Mouse (Mus musculus) heart, postnatal 4 days (tissue): ENCODE results near the gene Rhot2. TPM values are rescaled to one million over a fixed set of nuclear protein-coding genes. Genes with fewer than 3 reads are reported as not detected.

Experiments used
- DNase-seq: peaks from one replicate; pipeline ENCODE4 v3.0.0; 2021
- total RNA-seq, 2 experiments: library from RNA; stranded (reverse); gene quantifications; 2 replicates each; pipeline ENCODE4 v1.2.3; 2021

The Rhot2 gene
- total RNA-seq, 2 experiments from 2014 or later, result 77.1 to 78.4 TPM

DNA sequence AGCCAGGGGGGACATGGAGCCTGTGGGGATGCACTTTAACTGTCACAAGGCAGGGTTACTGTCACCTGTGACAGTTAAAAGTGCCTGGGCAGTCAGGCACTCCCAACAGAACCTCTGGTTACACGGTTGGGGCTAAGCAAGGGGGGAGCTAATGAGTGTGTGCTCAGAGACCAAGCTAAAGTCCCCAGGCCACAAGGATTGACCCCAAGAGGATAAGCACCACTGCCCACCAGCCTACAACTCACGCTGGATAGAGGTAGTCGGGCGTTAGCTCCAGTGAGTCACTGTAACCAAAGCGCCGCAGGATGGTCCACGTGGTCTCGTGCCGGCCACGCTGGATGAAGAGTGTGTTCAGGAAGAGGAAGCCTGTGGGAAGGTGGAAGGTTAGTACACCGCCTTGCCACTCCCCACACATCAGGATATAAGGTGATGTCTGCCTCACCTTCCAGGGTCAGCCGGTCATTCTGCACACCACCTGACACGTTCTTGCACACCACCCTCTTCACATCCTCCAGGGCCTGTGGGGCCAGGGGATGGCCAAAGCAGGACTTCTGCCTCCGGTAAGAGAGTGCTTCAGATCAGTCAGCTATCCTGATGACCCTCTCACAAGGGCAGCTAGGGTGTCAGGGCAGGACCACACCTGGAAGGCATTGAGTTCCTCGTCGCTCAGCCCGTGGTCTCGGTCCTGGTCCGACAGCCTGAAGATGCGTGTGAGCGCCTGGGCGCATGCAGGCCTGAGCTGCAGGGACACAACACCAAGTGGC, 3.4 kb downstream of the Rhot2 start, which contains the start of gene Gm20683:
Gene Gm20683, minus strand, starts transcription at position 647 of the 764 bp plus-strand sequence.
- no peak for DNase-seq

DNA sequence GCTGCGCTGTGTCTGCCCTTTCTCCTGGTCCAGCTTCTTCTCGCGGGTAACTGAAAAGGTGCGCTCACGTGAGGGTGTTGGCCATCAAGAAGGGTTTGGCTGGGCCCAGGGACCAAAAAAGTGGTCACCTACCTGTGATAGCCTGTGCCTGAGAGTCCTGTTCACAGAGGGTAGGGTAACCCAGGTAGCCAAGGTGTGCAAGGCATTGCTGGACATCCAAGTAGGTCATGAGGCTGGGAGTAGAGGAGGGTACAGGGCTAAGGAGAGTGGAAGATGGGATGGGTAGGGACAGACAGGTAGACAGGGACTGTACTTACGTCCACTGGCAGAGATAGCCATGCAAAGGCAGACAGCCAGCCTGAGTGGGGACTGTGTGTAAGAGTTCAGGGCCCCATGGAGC, 4.1 kb downstream of the Rhot2 start:
- DNase-seq, result no peak

DNA sequence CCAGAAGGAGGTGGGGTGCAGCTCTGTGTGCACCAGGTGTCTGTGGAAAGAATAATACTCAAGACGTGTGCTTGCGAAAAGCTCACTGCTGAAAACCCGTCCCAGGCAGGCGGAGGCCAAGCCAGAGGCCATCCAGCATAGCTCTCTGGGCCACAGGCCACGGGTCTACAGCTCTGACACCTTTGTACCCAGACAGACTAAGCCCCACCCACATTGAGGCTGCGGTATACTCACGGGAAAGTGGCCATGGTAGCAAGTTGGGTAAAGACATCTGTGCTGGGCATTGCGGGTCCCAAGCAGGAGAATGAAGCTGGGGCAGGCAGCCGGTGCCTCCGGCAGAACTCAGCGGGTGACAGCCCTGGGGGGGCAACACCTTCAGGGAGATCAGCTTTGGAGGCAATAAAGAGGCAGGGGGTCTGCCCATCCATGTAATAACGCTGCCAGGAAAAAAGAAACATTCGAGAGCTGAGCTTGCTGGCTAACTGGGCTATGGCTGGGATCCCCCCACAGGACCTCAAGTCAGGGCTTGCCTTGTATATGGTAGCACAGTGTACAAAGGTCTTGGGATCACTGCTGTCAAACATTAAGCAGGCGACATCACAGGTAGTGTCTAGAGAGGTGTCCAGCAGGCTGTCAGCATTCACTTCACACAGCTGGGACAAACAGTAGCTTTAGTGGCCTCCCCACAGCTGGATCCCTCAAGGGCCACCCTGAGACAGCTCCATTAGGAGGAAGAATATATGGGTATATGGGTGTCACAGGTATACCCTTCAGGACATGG, 5.0 kb downstream of the Rhot2 start:
- DNase-seq, result no peak

DNA sequence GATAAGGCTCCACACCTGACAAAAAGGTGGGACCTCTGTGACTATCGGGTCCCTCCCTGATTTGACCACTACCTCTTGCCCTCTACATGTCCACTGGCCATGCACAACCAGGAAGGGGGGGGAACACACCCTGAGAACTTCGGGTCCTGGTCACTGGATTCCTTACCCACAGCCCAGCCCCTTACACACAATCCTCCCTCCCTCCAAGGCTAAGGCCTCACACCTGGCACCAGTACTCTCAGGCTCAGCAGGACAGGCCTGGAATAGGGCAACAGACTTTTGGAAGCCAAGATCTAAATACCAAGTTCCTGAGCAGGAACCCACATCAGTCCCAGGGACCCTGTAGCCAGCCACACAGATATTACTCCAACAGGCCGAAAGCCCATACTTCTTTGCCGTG, 5.7 kb downstream of the Rhot2 start:
- no peak for DNase-seq

DNA sequence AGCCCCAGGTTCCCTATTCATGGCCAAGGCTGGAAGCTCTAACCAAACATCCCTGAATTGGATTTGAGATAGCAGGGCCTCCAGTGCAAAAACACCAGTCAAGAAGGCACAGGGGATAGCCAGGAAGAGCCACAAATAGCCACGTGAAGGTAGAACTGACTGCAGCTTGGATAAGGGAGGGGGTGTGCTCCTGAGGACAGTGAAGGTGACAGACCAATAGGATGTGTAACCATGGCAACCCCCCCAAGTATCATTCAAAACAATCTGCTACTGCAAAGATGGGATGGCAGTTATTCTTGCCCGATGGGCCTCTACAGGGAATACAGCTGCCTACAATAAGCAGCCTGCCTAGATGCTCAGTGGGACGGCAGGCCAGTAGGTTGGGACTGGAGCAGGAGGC, 7.1 kb downstream of the Rhot2 start:
- no peak for DNase-seq

DNA sequence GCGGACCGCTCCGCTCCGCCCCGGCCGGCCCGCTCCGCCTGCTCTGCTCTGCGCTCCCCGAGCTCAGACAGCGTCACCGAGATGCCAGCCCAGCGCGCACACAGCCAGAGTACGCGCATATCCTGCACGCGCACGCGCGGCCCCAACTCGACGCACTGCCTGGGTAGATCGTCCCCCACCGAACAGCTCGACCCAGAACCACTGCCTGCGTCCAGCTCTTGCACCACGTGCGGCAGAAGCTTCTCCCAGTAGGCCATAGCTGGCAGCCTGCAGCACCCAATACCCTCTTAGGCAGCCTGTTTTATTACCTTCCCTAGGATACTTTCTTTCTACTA, 7.6 kb downstream of the Rhot2 start, which contains the start of gene Rhbdl1:
Gene Rhbdl1, minus strand, starts transcription at position 220 of the 335 bp plus-strand sequence.
- peak; percentile 79 for DNase-seq

DNA sequence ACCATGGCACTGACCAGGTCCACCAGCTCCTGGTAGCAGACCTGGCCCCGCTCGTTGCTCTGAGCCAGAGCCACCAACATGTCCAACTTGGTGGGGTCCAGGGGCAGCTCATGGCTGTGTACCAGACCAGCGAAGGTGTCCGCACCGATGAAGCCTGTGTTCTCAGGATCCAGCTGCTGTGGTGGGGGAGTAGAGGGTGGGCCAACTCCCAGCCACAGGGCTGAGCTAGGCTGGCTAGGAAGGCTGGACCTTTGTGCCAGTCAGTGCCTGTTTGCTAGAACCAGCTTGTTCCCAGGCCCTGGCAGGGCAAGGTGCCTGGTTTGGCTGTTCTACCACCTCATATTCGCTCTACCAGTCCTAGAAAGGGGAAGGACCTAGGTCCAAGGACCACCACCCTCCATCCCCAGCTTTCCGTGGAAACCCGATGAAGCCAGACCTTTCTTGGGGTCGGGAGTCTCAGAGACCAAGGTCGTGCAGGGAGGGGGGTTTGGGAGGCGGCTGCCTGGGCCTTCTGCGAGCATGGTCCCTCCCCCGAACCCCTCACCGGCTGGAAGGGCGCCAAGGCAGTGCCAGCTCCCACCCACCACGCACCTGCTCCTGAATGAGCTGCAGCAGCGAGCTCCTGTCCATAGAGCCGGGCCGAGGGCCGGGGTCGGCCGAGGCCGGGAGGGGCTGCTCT, 8.1 kb downstream of the Rhot2 start:
- no peak for DNase-seq

DNA sequence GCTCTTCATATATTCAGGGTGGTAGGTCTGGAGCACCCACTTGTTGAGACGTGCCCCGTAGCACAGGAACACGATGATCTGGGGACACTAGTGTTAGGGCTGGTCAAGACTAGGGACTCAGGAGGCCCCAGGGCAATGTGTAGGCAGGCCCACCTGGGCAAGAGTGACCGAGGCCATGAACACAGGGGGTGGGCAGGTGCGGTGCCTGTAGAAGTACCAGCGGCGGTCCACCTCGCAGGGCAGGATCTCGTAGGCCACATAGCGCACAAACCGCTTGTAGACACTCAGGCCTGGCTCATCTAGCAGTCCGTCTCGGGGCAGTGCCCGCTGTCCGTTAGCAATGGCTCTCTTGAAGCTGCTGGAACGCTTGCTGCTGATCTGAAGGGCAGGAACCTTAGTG, 8.8 kb downstream of the Rhot2 start:
- no peak for DNase-seq

DNA sequence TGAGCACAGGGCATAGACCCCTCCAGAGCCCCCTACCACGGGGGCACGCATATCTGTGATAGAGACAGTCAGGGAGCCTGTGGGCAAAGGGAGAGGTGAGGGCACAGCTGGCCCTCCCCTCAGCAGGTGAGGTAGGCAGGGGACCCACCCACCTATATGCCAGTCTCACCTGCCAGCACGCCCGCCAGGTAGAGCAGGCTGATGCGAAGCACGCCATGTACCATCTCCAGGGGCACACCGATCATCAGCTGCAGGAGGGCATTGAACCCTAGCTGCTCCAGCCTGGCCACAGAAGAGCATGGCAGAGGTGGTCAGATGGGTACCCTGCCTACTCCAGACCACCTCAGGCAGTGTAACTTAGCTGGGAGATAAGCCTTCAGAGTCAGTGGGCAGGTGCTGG, 9.3 kb downstream of the Rhot2 start:
- DNase-seq, result no peak

DNA sequence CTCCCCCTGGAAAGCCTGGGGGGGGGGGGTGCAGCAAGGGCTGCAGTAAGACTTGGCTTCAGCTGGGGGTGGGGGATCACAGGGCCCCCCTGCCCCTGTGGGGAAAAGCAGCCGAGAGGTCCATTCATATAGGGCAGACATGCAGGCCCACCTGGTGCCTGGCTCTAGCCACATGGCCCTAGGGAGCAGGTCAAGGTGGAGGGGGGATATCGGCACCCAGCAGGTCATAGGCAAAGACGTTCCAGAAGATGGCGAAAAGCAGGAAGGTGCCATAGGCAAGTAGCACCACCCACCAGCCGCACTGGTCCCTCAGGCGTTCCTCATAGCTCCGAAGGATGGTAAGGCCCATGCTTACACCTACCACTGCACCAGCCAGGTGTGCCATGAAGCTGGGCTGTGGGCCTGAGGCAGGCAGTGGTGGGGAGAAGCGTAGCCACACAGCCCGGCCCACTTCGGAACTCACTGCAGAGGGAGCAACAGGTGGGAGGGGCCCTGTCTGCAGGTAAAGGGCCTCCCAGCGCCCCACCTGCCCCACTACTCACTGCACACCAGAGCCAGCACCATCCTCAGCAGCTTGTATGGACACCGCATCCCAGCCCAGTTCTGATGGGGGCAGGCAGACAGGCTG, 9.9 kb downstream of the Rhot2 start:
- no peak for DNase-seq

DNA sequence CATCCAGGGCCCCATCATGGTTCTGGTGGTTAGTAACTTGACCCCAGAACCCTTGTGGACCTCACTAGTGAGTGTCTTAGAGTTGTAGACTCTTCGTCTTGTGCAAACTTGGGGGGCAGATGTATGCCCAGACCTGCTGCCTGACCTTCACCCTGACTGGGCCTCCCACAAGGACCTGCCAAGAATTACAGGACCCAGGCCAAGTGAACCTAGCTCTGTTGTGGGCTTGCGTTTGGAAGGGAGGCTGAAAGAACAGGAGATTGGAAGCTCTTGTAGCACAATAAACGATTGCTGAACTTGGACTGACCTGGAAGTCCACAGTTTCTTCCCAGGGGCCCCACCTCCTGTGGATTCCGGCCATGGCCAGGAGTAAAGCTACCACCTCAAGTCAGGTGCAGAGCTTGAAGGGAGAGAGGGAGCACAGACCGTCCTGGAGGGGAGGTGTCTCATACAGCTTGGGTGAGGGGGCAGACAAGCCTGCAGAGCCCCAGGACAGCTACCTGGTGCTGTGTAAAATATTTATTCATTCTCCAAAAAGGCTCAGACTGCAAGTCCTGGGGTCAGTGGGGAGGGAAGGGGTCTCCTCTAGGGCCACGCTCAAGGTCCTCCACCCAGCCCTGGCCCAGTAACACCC, 10.6 kb downstream of the Rhot2 start:
- DNase-seq, result peak; percentile 49

DNA sequence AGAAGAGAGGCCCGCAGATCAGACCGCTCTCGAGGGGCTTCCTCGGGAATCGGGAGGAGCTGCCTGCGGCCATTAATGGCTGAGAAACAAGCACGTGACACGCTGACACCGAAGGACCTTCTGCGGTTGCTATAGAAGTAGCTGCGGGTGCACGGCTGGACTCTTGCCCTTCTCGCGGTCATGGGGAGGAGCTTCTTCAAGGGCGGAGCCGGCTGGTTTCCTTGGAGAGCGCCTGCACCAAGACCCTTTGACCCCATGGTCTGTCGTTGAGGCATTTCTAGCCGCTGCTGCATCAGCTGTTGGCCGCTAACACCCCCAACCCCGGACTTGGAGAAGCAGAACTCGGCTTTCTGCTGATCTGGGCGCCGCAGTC, 11.4 kb downstream of the Rhot2 start, which contains the start of gene Stub1:
Gene Stub1, minus strand, starts transcription at position 114 of the 373 bp plus-strand sequence.
- DNase-seq, result peak; percentile 94

DNA sequence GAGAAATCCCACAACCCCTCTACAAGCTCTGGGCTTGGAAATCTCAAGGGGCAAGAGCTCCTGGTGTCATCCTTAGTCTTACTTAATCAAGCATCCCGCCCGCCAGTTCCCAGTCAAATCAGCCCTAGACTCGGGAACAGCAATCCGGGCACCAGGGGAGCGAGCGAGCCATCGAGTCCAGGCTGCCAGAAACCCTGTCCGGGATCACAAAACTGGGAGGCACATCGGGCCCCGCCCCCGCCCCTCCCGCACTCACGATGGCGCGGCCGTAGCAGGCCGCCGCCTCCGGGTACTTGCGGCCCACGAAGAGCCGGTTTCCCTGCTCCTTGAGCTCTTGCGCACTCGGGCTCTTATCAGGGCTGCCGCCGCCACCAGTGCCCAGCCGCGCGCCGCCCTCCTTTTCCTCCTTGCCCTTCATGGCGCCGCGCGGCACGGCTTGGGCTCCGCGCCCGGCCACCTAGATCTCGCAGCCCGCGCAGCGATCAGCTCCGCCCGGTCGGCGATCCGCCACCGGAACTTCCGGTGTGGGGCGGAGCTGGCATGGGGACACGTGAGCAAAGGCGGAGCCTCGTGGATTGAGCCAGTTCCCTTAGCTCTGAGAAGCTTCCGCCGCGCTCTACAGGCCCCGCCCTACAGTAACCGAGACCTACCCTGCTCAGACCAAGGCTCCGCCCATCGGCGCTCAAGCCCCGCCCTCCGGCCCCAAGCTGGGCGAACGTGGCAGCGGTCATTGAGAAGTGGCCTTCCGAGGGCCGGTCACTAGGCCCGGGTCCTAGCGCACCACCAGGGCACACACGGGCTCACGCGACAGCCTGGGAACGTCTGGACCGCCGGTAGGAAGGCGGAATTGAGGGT, 12.0 kb downstream of the Rhot2 start:
- peak; percentile 100 for DNase-seq

DNA sequence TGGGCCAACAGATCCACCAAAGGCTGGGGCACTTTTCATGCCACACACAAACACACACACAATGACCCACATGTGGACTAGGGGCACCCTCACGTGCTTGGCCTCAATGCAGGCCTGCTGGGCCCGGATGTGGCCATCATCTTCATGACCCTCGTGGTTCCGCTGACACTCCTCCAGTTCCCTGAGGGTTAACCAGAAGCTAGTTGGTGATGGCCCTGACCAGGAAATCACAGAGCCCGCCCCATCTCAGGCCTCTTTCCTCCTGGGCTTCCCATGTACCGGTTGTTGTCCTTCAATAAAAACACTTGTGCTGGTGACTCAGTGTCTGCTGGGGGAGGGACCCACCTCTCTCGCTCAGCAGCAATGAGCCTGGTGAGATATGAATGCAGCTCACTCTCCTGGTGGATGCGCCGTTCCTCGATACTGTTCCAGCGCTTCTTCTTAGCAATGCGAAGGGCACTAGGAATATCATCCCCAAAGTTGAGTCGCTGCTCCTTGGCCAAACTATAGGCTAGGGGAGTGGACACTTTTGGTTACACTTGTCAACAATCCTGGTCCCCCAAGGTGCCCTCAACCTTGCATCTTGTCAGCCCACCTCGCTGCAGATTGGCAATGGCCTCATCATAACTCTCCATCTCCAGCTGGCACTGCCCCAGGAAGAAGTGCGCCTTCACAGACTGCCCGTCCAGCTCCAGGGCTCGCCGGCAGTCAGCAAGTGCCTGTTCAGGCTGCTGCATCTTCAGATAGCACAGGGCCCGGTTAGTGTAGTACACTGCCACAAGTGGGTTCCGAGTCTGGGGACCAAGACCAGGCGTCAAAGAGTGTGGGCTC, 13.0 kb downstream of the Rhot2 start:
- peak; percentile 47 for DNase-seq

DNA sequence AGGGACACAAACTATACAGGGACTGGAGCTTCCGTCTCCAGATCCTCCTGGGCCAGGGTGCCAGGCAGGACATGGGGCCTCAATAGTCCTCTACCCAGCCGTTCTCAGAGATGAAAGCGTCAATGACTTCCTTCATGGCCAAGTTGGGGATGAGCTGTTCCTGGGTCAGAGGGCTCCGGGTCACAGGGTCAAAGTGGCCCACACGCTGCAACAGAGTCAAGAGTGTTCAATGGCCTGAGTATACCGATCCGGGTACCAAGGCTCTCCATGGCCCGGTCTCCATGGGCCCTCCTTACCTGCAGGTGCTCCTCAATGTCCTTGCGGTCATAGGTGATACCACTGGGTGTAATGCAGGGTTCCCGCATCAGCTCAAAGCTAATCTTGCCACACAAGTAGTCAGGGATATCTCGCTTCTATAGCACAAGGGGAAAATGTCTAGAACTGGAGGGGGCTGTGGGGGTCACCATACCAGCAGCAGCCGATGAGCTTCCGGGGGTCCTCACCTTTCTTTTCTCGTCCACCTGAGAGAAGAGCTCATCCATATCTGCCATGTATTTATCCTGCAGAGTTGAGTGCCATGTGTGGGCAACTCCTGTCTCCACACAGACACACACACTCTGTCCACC, 13.7 kb downstream of the Rhot2 start:
- DNase-seq, result no peak

DNA sequence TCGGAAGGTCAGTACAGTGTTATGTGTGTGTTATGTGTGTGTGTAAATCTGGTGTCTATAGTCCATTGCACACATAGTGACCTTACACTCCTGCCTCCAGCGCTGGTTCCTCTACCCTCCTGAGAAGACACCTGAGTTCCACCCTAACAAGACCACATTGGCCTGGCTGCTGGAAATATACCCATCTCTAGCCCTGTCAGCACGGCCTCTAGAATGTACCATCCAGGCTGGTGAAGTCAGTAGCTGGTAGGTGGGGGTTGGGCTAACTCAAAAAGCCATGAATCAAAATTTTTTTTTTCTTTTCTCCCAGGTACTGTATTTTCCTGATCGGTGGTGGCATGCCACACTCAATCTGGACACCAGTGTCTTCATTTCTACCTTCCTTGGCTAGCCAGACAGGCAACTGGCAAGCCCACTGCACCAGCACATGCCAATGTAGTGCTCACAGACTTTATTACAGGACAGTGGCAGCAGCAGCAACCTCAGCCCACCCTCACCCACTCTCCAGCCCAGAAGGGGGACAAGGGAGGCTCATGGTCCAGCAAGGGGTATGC, 14.4 kb downstream of the Rhot2 start:
- DNase-seq, result no peak

DNA sequence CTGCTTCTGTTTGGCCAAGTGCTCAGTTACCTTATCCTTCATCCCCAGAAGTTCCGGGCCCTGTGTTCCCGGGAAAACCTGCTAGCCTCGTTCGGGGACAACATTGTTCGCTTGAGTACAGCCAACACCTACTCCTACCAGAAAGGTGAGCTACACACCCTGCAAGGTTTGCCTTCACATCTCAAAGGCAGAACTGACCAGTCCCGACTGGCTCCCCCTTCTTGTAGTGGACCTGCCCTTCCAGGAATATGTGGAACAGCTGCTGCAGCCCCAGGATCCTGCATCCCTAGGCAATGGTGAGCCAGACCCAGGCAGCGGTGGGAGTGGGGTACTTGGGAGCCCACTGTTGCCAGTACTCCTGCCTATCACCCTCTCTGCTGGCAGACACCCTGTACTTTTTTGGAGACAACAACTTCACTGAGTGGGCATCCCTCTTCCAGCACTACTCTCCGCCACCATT, 15.1 kb downstream of the Rhot2 start:
- DNase-seq, result no peak

DNA sequence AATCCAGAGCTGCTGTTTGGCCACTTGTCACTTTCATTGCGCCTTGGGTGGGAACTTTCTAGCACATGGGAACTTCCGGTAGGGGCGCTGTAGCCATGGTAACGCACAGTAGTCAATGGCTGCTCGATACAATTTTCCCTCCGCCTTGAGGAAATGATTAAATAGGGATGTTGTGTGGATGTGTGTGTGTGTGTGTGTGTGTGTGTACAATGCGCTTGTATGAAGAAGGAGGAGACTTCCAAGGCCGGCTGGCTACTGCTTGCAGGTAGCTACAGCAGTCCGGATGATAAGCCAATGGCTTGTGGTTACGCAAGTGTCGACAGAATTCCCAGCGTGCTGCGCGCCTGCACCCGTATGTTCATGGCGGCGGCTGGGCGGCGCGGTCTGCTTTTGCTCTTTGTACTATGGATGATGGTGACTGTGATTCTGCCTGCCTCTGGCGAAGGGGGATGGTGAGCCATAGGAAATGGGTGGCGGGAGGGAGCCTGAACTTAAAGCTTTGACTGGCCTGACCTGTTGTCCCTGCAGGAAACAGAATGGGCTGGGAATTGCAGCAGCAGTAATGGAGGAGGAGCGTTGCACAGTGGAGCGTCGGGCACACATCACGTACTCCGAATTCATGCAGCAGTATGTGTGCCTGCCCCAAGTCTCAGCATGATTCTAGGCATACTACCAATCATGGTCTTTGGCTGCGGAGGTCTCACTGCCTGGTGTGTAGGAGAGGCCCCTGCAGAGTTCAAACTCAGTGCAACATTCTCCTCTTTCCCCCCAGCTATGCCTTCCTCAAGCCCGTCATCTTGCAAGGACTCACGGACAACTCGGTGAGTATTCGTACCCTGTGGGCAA, 15.7 kb downstream of the Rhot2 start, which contains the start of gene Jmjd8:
Gene Jmjd8, plus strand, starts transcription at position 156 of the 846 bp plus-strand sequence.
- DNase-seq, result peak; percentile 78
